Mouse (Mus musculus) lung, embryonic 16.5 days (tissue): ENCODE data around the gene Pgbd1. TPM values are rescaled to one million over a fixed set of nuclear protein-coding genes. Genes with fewer than 3 reads are reported as not detected.

Experiments used
- ATAC-seq: fragments of 200-750 bp; cut with Nextera tagmentation; 2 replicates; pipeline ENCODE4 v1.8.0; 2017; ENCODE audit warnings: low read depth, mild to moderate bottlenecking, moderate library complexity
- H3K27ac ChIP-seq: fragments of 300-500 bp; sonication (generic); 2 replicates; pipeline ENCODE4 v1.5.1; 2014; ENCODE audit warnings: mild to moderate bottlenecking, control low read depth, low read length
- H3K27me3 ChIP-seq: fragments of 300-500 bp; sonication (generic); 2 replicates; pipeline ENCODE4 v1.6.1; 2014; ENCODE audit warnings: low read depth, low read length, mixed read lengths; ENCODE audit not compliant: control insufficient read depth, insufficient read depth
- H3K36me3 ChIP-seq: fragments of 300-500 bp; sonication (generic); 2 replicates; pipeline ENCODE4 v1.6.1; 2014; ENCODE audit warnings: low read length; ENCODE audit not compliant: control insufficient read depth, insufficient read depth
- H3K4me1 ChIP-seq: fragments of 300-500 bp; sonication (generic); replicated peaks from 2 replicates; pipeline ENCODE4 v1.6.1; 2014; ENCODE audit warnings: low read length, mixed read lengths; ENCODE audit not compliant: control insufficient read depth, insufficient read depth
- H3K4me2 ChIP-seq: fragments of 300-500 bp; sonication (generic); 2 replicates; pipeline ENCODE4 v1.6.1; 2014; ENCODE audit warnings: low read depth, low read length, control low read depth
- H3K4me3 ChIP-seq: fragments of 300-500 bp; sonication (generic); 2 replicates; pipeline ENCODE4 v1.5.1; 2014; ENCODE audit warnings: mild to moderate bottlenecking, low read length, control low read depth
- H3K9ac ChIP-seq: fragments of 300-500 bp; sonication (generic); 2 replicates; pipeline ENCODE4 v1.6.1; 2014; ENCODE audit warnings: low read length, control low read depth
- H3K9me3 ChIP-seq: fragments of 300-500 bp; sonication (generic); 2 replicates; pipeline ENCODE4 v1.6.1; 2016; ENCODE audit warnings: low read length; ENCODE audit not compliant: control insufficient read depth
- WGBS: fragments of 180-500 bp; shearing (Covaris S2); extraction: QIAGEN DNeasy Blood & Tissue Kit; methylation state at CpG from one replicate; pipeline ENCODE4 v1.1.7; 2014; 5-methylcytosine and 5-hydroxymethylcytosine counted together
- polyA plus RNA-seq: library from polyadenylated mRNA; unstranded; fragments of >200 nt; fragmentation: Nextera tagmentation; extraction: Ambion mirVana; gene quantifications from 2 replicates; pipeline ENCODE4 v1.2.1, GENCODE M21; 2015

Pgbd1 gene
- polyA plus RNA-seq, 1 experiment from 2014 or later = 3.3 TPM

DNA sequence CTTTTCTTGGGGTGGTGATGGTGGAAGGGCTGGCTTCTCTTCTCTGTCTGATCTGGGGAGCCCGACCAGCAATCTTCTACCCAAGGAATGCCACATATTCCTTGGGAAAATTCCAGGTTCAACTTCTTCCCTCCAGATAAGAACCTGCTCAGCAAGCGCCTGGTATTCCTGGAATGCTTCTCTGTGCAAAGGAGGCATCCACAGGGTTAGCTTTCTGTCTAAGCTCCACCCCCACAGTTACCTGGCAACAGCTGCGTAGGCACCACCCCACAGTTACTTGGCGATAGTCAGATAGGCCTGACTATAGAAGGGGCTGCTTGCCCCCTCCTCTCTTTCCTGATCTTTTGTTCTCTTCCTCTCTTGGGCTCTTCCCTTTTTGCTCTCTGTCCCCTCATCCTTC, 15.5 kb upstream of the Pgbd1 start:
- Histone ChIP-seq H3K27me3 (no peaks in the 10 kb centered on the region), H3K4me2 (no peak overlapping the region), H3K36me3 (no peaks in the 10 kb centered on the region), H3K9ac (no peak overlapping the region), H3K4me3 (no peak overlapping the region), H3K27ac (peak overlapping the region; percentile 70), H3K4me1 (peaks cover 10% of the 10 kb centered on the region), H3K9me3 (no peaks in the 10 kb centered on the region)
- WGBS = 6% methylated on average over 4 of the region's 4 CpGs
- ATAC-seq = peak; percentile 90

DNA sequence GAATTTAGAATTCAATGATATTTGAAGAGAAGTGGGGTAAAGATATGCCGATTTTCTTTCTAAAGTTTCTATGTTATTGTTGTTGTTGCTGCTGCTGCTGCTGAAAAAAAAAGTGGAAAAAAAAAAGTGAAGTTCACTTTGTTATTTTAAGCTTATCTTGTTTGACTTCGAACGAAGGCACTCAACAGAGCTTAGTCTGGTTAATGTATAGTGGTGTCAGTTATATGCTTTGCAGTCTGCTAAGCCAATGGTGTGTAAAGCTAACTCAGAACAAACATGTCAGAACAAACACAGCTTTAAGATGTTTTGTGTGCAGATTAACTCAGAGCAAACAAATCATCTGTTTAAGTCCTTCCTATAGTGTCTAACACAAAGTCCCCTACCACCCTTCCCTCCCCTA, 13.3 kb upstream of the Pgbd1 start:
- no peaks in the 10 kb centered on the region for H3K27me3 ChIP-seq
- no peaks in the 10 kb centered on the region for H3K9me3 ChIP-seq
- peak overlapping the region; percentile 87; the same call in 1 of the 2 replicates for H3K4me2 ChIP-seq
- no peak for ATAC-seq
- H3K4me3 ChIP-seq = no peak overlapping the region
- H3K9ac ChIP-seq = no peak overlapping the region
- H3K4me1 ChIP-seq = peaks cover 10% of the 10 kb centered on the region
- WGBS = 49% methylated on average over 3 of the region's 3 CpGs
- H3K36me3 ChIP-seq = peaks cover 3% of the 10 kb centered on the region
- peak overlapping the region; percentile 27; the same call in 1 of the 2 replicates for H3K27ac ChIP-seq

DNA sequence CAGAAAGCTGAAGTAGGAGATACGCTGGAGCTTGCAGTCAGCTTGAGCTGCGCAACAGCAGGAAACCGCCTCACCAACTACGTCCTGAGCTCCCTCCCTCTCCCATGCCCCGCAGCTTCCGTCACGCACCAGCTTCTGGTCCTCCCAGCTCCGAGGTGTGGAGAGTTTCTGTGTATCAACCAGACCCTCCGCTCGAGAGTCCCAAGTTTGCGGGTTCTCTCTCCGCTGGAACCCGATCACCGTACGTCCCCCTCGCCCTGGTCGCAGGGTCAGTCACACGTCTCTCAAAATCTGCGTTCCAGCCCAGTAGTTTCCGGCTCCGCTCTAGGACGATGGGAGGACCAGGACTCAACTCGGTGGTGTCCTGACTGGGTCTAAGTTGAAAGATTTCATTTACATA, 12.6 kb upstream of the Pgbd1 start, which contains the start of gene Zscan26:
Zscan26 (minus strand) TSS at position 282 of the 400 bp plus-strand sequence.
- Histone ChIP-seq H3K9ac (peak within 1 kb of the TSS; percentile 85), H3K4me2 (peak within 1 kb of the TSS; percentile 87), H3K9me3 (no peaks in the 10 kb centered on the region), H3K36me3 (peaks cover 9% of the 10 kb centered on the region), H3K27me3 (no peaks in the 10 kb centered on the region), H3K4me3 (peak within 1 kb of the TSS; percentile 74), H3K4me1 (peaks cover 16% of the 10 kb centered on the region), H3K27ac (peak within 1 kb of the TSS; percentile 82)
- ATAC-seq = peak; percentile 85
- WGBS = under 1% methylated on average over 23 of the region's 23 CpGs

DNA sequence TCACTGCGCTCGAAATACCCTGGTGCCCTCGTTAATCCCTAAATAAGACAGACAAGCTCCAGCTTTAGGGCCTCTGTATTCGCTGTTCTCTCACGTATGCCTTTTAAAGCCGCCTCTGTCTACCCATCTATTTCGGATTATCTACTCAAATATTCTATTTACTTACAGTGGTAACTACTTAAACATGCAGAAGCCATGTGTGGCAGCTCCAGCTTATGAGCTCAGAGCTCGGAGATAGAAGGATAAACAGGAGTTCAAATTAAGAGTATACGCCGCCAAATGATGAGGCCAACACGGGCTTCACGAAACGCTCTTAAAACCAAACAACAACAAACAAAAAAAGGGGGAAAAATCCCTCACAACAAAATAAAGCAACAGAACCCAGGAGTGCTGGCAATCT, 12.2 kb upstream of the Pgbd1 start:
- Histone ChIP-seq H3K4me2 (peak overlapping the region; percentile 87), H3K9ac (peak overlapping the region; percentile 85), H3K36me3 (peaks cover 12% of the 10 kb centered on the region), H3K27ac (peak overlapping the region; percentile 82), H3K4me3 (peak overlapping the region; percentile 74), H3K4me1 (peaks cover 17% of the 10 kb centered on the region), H3K27me3 (no peaks in the 10 kb centered on the region), H3K9me3 (no peaks in the 10 kb centered on the region)
- no peak for ATAC-seq
- WGBS = 2% methylated on average over 13 of the region's 13 CpGs

DNA sequence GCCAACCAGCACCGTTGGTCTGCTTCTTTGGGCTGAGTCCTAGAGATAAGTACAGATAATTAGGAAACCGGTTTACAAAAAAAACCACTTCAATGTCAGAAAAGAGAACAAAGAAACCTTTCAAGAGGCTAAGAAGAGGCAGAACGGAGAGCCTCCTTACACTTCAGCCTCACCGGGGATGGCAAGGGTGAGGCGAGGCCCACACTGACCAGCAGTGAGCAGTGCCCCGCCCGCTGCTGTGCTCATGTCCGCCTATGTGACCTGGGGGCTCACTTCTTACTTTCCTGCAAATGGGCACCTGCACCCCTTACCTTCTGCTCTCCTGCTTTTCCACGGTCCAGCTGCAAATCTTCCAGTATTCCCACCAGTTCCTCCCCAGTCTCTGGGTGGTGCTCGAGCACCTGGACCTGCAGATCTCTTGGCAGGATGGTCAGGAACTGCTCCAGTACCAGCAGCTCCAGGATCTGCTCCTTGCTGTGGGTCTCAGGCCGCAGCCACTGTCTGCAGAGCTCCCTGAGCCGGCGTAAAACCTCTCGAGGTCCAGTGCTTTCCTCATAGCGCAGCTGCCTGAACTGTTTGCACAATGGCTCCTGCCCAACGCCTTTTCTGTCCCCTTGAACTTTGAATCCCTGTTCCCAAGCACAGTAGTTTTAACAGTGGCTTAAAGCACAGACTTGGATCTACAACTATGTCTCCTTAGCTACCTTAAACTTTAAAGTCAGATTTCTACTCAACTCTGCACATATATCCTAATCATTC, 7.2 kb upstream of the Pgbd1 start:
- no peak overlapping the region for H3K4me2 ChIP-seq
- ATAC-seq = peak; percentile 69
- H3K9ac ChIP-seq = peak overlapping the region; percentile 1; the same call in 1 of the 2 replicates
- H3K4me1 ChIP-seq = peaks cover 14% of the 10 kb centered on the region
- H3K9me3 ChIP-seq = no peaks in the 10 kb centered on the region
- 62% methylated on average over 16 of the region's 16 CpGs for WGBS
- no peak overlapping the region for H3K4me3 ChIP-seq
- peaks cover 54% of the 10 kb centered on the region for H3K36me3 ChIP-seq
- H3K27ac ChIP-seq = peak overlapping the region; percentile 32
- no peaks in the 10 kb centered on the region for H3K27me3 ChIP-seq

DNA sequence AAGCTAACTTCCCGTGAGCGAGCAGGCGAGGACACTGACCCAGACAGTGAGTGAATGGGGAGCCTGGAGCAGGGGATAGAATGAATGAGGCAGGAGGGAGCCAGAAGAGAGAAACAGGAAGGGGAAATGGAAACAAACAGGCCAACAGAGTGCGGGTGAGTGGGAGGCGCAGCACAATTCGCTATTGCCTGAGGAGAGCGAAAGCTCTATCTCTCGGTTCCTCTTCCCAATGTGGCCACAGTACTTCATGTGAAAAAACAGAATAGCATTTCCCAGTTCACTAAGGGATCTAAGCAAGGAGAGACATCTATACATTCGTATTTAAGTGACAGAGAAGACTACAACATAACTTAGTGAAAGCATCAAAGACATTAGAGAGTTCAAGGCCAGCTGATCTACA, 5.9 kb upstream of the Pgbd1 start:
- Histone ChIP-seq H3K27me3 (no peaks in the 10 kb centered on the region), H3K4me2 (no peak overlapping the region), H3K9ac (no peak overlapping the region), H3K27ac (no peak overlapping the region), H3K36me3 (peaks cover 54% of the 10 kb centered on the region), H3K9me3 (no peaks in the 10 kb centered on the region), H3K4me3 (no peak overlapping the region), H3K4me1 (peaks cover 7% of the 10 kb centered on the region; the same call in 1 of the 2 replicates)
- WGBS = 82% methylated on average over 9 of the region's 9 CpGs
- no peak for ATAC-seq

DNA sequence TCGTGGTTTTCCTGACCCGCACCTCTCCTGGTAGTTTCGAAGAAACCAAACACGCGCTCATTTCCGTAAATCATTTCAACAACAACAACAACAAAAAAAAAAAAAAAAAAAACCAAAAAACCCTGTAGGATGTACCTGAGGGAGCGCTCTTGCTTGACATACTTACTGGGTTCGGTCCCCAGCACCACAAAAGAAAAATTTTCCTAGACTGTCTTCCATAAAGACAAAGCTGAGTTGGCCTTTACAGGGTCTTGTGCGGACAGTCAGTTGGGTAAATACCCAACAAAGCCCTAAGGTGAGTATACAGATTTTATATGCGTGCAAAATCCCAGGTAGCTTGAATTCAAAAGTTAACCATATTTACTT, 332 bp upstream of the Pgbd1 start:
- Histone ChIP-seq H3K4me2 (peak overlapping the region; percentile 91), H3K27ac (peak overlapping the region; percentile 81), H3K36me3 (peaks cover 26% of the 10 kb centered on the region), H3K4me1 (0 out of 2 replicates have a peak, but pooled peaks cover 5% of the 10 kb centered on the region), H3K4me3 (peak overlapping the region; percentile 60), H3K9ac (peak overlapping the region; percentile 73), H3K27me3 (no peaks in the 10 kb centered on the region), H3K9me3 (no peaks in the 10 kb centered on the region)
- 15% methylated on average over 10 of the region's 10 CpGs for WGBS
- ATAC-seq = 0 out of 2 replicates have a peak, but pooled peaks have one; percentile 16

DNA sequence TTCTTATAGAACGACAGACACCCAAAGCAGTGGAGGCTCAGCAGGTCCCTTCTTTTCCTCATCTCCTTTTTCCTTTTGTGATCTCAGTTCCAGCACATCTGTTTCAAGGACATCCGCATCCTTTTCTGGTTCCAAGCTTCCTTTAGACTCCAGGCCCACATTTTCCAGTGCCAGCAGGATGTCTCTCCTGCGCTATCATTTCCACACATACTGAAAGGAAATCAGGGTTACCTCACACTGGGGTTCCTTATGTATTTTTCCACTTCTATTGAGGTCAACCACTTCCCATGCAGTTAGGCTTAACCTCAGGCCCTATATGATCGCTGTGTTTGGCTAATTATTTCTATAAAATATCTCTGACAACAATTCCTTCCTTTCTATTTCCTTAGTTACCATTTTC, 5.4 kb downstream of the Pgbd1 start:
- 75% methylated on average over 4 of the region's 4 CpGs for WGBS
- no peak overlapping the region for H3K4me3 ChIP-seq
- H3K27ac ChIP-seq = no peak overlapping the region
- H3K4me2 ChIP-seq = no peak overlapping the region
- no peak overlapping the region for H3K9ac ChIP-seq
- no peaks in the 10 kb centered on the region for H3K27me3 ChIP-seq
- H3K36me3 ChIP-seq = no peaks in the 10 kb centered on the region
- H3K9me3 ChIP-seq = no peaks in the 10 kb centered on the region
- H3K4me1 ChIP-seq = 0 out of 2 replicates have a peak, but pooled peaks cover 5% of the 10 kb centered on the region
- no peak for ATAC-seq

DNA sequence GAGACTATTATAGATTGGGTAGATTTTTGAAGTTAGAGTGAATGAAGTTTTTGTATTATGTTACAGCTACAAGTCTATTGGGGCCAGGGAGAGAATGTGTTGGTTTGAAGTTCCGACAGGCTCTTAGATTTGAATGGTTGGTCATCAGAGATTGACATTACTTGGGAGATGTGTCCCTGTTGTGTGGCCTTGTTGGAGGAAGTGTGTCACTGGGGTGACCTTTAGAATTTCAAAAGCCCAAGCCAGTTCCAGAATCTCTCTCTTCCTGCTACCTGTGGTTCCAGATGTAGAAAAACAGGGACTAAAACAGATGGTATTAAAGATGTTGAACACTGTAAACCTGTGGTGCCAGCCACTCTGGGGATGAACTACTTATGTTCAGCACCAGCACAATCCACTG, 13.2 kb downstream of the Pgbd1 start:
- Histone ChIP-seq H3K9ac (no peak overlapping the region), H3K36me3 (no peaks in the 10 kb centered on the region), H3K4me1 (no peaks in the 10 kb centered on the region), H3K27me3 (no peaks in the 10 kb centered on the region), H3K4me3 (no peak overlapping the region), H3K27ac (no peak overlapping the region), H3K4me2 (no peak overlapping the region), H3K9me3 (no peaks in the 10 kb centered on the region)
- no peak for ATAC-seq
- 98% methylated on average over 1 of the region's 1 CpGs for WGBS
